Mouse (Mus musculus) cerebellum, postnatal 25 days (tissue): ENCODE data around the gene Ptgfrn.
A peak's percentile ranks its signal among the peaks of the same experiment; 100 is the strongest.

ENCODE experiments used
- DNase-seq, 2 experiments: peaks; one replicate each; pipeline ENCODE4 v3.0.0; 2021; ENCODE audit warnings: mixed read lengths in 2 of 2

Ptgfrn gene

GRCm38 (mm10) chr3:101116431-101117385 is 6.6 kb upstream of the Ptgfrn start:
- no peak for DNase-seq

GRCm38 (mm10) chr3:101112518-101112894 is 2.4 kb upstream of the Ptgfrn start:
- DNase-seq: no peak

- DNase-seq: no peak
Measured at GRCm38 (mm10) chr3:101111848-101112517, 1.9 kb upstream of the Ptgfrn start.

GRCm38 (mm10) chr3:101111321-101111720 is 1.2 kb upstream of the Ptgfrn start:
- DNase-seq: no peak

GRCm38 (mm10) chr3:101110838-101111103 is 693 bp upstream of the Ptgfrn start:
- no peak for DNase-seq

GRCm38 (mm10) chr3:101109558-101110021 is 488 bp downstream of the Ptgfrn start:
- peak in 1 of 2 experiments; percentile 49 for DNase-seq

GRCm38 (mm10) chr3:101108848-101109247 is 1.2 kb downstream of the Ptgfrn start:
- no peak for DNase-seq

- no peak for DNase-seq
Measured at GRCm38 (mm10) chr3:101108282-101108681, 1.8 kb downstream of the Ptgfrn start.

- no peak for DNase-seq
Measured at GRCm38 (mm10) chr3:101106326-101106725, 3.8 kb downstream of the Ptgfrn start.

- no peak for DNase-seq
Measured at GRCm38 (mm10) chr3:101105486-101105885, 4.6 kb downstream of the Ptgfrn start.

- no peak for DNase-seq
Measured at GRCm38 (mm10) chr3:101104883-101105282, 5.2 kb downstream of the Ptgfrn start.

GRCm38 (mm10) chr3:101103770-101104169 is 6.3 kb downstream of the Ptgfrn start:
- peak in 1 of 2 experiments; percentile 18 for DNase-seq

- DNase-seq: peak; percentile 15 to 32
Measured at GRCm38 (mm10) chr3:101102106-101102505, 8.0 kb downstream of the Ptgfrn start.

GRCm38 (mm10) chr3:101101184-101101583 is 8.9 kb downstream of the Ptgfrn start:
- peak; percentile 64 to 79 for DNase-seq

- no peak for DNase-seq
Measured at GRCm38 (mm10) chr3:101099701-101100357, 10.2 kb downstream of the Ptgfrn start.

GRCm38 (mm10) chr3:101098073-101098472 is 12.0 kb downstream of the Ptgfrn start:
- peak in 1 of 2 experiments; percentile 18 for DNase-seq

GRCm38 (mm10) chr3:101097146-101097800 is 12.8 kb downstream of the Ptgfrn start:
- DNase-seq: peak in 1 of 2 experiments; percentile 22

- peak; percentile 29 to 53 for DNase-seq
Measured at GRCm38 (mm10) chr3:101095761-101096449, 14.2 kb downstream of the Ptgfrn start.

GRCm38 (mm10) chr3:101092202-101092601 is 17.9 kb downstream of the Ptgfrn start:
- DNase-seq: no peak

GRCm38 (mm10) chr3:101086584-101087445 is 23.3 kb downstream of the Ptgfrn start:
- DNase-seq: no peak

- DNase-seq: no peak
Measured at GRCm38 (mm10) chr3:101080925-101081324, 29.2 kb downstream of the Ptgfrn start.
